Mouse (Mus musculus) G1E (cell line): ENCODE results near the gene Pcbd1.

Experiments
- CTCF ChIP-seq: IDR thresholded peaks from 2 replicates; pipeline ENCODE4 v1.5.1; 2012; ENCODE audit warnings: low read depth, low read length, inconsistent platforms, mixed read lengths
- GATA1 ChIP-seq: IDR thresholded peaks from 2 replicates; pipeline ENCODE4 v1.6.1; 2012; ENCODE audit warnings: borderline replicate concordance, low read length, inconsistent platforms, mixed read lengths
- GATA2 ChIP-seq: IDR thresholded peaks from 2 replicates; pipeline ENCODE4 v1.6.1; 2012; ENCODE audit warnings: low read depth, low read length, inconsistent platforms, borderline replicate concordance

DNA sequence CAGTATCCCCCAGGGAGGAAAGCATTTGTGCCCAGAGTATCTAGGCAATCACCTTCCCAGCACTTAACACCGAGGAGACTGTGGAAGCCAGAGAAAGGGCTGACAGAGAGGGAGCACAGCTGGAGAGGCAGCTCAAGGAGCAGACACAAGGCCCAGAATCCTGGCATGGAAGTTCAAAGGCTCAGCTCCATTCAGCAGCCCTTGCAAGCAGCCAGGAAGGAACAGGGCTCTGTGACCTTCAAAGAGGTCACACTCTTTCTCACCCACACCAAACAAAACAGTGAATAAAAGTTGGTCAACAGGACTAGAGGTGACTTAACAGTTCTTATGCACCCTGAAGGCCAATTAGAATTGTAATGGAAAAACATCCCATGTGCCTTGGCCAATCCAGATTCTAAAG is 14.5 kb upstream of the Pcbd1 start:
- TF ChIP-seq GATA1 (no peak), CTCF (no peak), GATA2 (no peak)
